Mouse (Mus musculus) forebrain, embryonic 12.5 days (tissue): ENCODE data around the gene Itm2c. TPM values are rescaled to one million over a fixed set of nuclear protein-coding genes. Genes with fewer than 3 reads are reported as not detected.

Experiments
- ATAC-seq: fragments of 200-750 bp; cut with Nextera tagmentation; 2 replicates; pipeline ENCODE4 v1.8.0; 2017; ENCODE audit warnings: moderate TSS enrichment; ENCODE audit not compliant: low FRiP score
- H3K27ac ChIP-seq: fragments of 300-500 bp; sonication (generic); 2 replicates; pipeline ENCODE4 v1.5.1; 2016; ENCODE audit warnings: mild to moderate bottlenecking
- H3K27me3 ChIP-seq: fragments of 300-500 bp; sonication (generic); 2 replicates; pipeline ENCODE4 v1.6.1; 2016; ENCODE audit warnings: mild to moderate bottlenecking
- H3K36me3 ChIP-seq: fragments of 300-500 bp; sonication (generic); replicated peaks from 2 replicates; pipeline ENCODE4 v1.6.1; 2016; ENCODE audit warnings: mild to moderate bottlenecking
- H3K4me1 ChIP-seq: fragments of 300-500 bp; sonication (generic); 2 replicates; pipeline ENCODE4 v1.6.1; 2016
- H3K4me2 ChIP-seq: fragments of 300-500 bp; sonication (generic); 2 replicates; pipeline ENCODE4 v1.6.1; 2016; ENCODE audit warnings: mild to moderate bottlenecking, moderate library complexity
- H3K4me3 ChIP-seq: fragments of 300-500 bp; sonication (generic); replicated peaks from 2 replicates; pipeline ENCODE4 v1.5.1; 2016; ENCODE audit warnings: mild to moderate bottlenecking
- H3K9ac ChIP-seq: fragments of 300-500 bp; sonication (generic); 2 replicates; pipeline ENCODE4 v1.6.1; 2016; ENCODE audit warnings: mild to moderate bottlenecking
- H3K9me3 ChIP-seq: fragments of 300-500 bp; sonication (generic); 2 replicates; pipeline ENCODE4 v1.6.1; 2016
- WGBS: fragments of 180-500 bp; shearing (Covaris S2); methylation state at CpG from one replicate; pipeline ENCODE4 v1.1.7; 2016; 5-methylcytosine and 5-hydroxymethylcytosine counted together
- polyA plus RNA-seq: library from polyadenylated mRNA; unstranded; fragments of >200 nt; fragmentation: Nextera tagmentation; extraction: Ambion mirVana; gene quantifications from 2 replicates; pipeline ENCODE4 v1.2.1, GENCODE M21; 2016

The Itm2c gene
- polyA plus RNA-seq, 1 experiment from 2014 or later: 116 TPM

DNA sequence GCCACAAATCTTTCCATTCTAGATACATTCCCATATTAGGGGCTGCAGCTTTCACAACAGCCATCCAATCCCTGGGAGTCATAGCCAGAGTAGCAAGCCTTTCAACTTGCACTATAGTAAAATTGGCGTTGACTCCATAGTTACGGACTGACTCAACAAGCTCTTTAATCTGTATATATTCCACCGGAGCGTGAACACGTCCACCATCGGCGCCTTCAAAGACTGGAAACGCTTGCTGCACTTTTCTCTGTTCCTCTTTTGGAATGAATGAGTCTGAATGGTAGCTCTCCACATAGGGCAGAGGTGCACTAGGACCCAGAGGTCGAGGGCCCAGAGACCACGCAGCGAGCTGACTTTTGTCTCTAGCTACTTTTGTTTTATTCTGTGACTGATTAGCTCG is 12.1 kb upstream of the Itm2c start:
- no peak overlapping the region for H3K9ac ChIP-seq
- no peaks in the 10 kb centered on the region for H3K27me3 ChIP-seq
- WGBS: 93% methylated on average over 12 of the region's 12 CpGs
- H3K4me3 ChIP-seq: no peak overlapping the region
- no peaks in the 10 kb centered on the region for H3K4me1 ChIP-seq
- H3K27ac ChIP-seq: no peak overlapping the region
- peaks cover 23% of the 10 kb centered on the region for H3K9me3 ChIP-seq
- H3K36me3 ChIP-seq: no peaks in the 10 kb centered on the region
- ATAC-seq: no peak
- H3K4me2 ChIP-seq: no peak overlapping the region

DNA sequence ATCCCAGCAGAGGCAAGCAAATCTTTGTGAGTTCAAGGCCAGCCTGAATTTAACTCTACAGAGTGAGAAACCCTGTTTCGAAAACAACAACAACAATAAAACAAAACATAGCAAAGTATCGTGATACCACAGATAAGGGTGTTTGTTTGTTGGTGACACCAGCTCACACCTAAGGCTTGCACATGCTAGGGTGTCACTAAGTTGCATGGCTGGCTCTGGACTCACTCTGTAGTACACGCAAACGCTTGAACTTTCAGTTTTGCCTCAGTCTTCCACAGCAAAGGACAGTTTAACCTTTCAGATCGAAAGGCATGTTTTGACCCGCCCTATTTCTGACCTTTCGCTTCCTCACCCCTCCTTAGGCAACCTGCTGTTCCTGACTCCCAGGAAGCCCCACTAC is 6.9 kb upstream of the Itm2c start:
- Histone ChIP-seq H3K9ac (no peak overlapping the region), H3K9me3 (peaks cover 5% of the 10 kb centered on the region; the same call in 1 of the 2 replicates), H3K36me3 (no peaks in the 10 kb centered on the region), H3K27me3 (no peaks in the 10 kb centered on the region), H3K4me3 (no peak overlapping the region), H3K4me2 (no peak overlapping the region), H3K4me1 (no peaks in the 10 kb centered on the region), H3K27ac (no peak overlapping the region)
- 87% methylated on average over 7 of the region's 7 CpGs for WGBS
- no peak for ATAC-seq

- Histone ChIP-seq H3K4me2 (peak overlapping the region; percentile 82), H3K27ac (peak overlapping the region; percentile 89), H3K9me3 (no peaks in the 10 kb centered on the region), H3K36me3 (no peaks in the 10 kb centered on the region), H3K4me1 (peaks cover 49% of the 10 kb centered on the region), H3K9ac (peak overlapping the region; percentile 81), H3K27me3 (no peaks in the 10 kb centered on the region), H3K4me3 (peak overlapping the region; percentile 74)
- 1% methylated on average over 30 of the region's 30 CpGs for WGBS
- ATAC-seq: peak; percentile 57
These were observed 773 bp downstream of the Itm2c start for GRCm38 (mm10) chr1:85894748-85895360.

DNA sequence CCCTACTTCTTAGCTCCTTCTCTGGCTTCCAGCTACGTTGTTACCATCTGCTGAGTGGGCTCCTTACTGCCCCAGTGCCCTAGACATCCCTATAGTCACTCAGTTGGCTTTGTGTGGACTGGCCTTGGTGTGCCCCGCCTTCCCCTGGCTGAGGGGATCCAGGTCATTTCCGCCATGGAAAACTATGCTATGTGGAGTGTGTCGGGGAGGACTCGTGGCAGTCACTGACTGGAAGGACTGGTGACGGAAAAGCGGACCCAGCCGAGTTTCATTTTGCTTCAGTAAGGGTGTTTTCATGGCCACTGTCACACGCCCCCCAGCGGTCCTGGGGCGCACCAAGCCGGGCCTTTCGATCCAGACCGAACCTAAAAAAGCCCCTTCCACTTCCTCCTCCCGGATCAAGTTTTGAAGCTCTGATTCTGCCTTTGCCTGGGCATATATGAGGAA is 1.3 kb downstream of the Itm2c start:
- Histone ChIP-seq H3K4me3 (peak overlapping the region; percentile 74), H3K27ac (peak overlapping the region; percentile 89), H3K9me3 (no peaks in the 10 kb centered on the region), H3K9ac (peak overlapping the region; percentile 81), H3K36me3 (no peaks in the 10 kb centered on the region), H3K4me1 (peaks cover 55% of the 10 kb centered on the region), H3K4me2 (peak overlapping the region; percentile 82), H3K27me3 (no peaks in the 10 kb centered on the region)
- WGBS: 4% methylated on average over 15 of the region's 15 CpGs
- ATAC-seq: peak; percentile 57

DNA sequence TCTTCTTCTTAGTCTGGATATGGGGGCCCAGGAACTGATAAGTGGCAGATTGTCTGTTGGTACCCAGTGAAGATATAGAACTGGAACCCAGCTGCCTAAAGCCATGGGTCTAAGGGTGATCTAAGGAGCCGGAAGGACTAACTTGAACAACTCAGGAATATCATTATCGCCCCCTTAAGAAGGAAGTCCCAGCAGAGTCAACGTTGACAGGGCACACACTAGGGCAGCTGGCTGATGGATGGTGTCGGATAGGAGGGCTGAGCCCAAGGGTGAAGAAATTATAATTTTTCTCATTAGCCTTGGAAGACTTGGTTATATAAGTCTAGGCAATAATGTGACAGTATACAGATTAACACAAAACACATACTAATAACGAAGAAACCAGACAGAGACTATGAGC is 2.0 kb downstream of the Itm2c start:
- no peak for ATAC-seq
- H3K36me3 ChIP-seq: no peaks in the 10 kb centered on the region
- no peaks in the 10 kb centered on the region for H3K9me3 ChIP-seq
- peak overlapping the region; percentile 74 for H3K4me3 ChIP-seq
- H3K27ac ChIP-seq: no peak overlapping the region
- 72% methylated on average over 5 of the region's 5 CpGs for WGBS
- no peaks in the 10 kb centered on the region for H3K27me3 ChIP-seq
- no peak overlapping the region; the same call in 1 of the 2 replicates for H3K9ac ChIP-seq
- H3K4me2 ChIP-seq: peak overlapping the region; percentile 82
- peaks cover 62% of the 10 kb centered on the region for H3K4me1 ChIP-seq

GRCm38 (mm10) chr1:85896781-85897700 is 3.0 kb downstream of the Itm2c start:
- 72% methylated on average over 12 of the region's 12 CpGs for WGBS
- peak overlapping the region; percentile 79 for H3K27ac ChIP-seq

GRCm38 (mm10) chr1:85897901-85898760 is 4.0 kb downstream of the Itm2c start:
- Histone ChIP-seq H3K9me3 (no peaks in the 10 kb centered on the region), H3K4me1 (peaks cover 80% of the 10 kb centered on the region), H3K9ac (peak overlapping the region; percentile 33), H3K4me3 (no peak overlapping the region), H3K4me2 (peak overlapping the region; percentile 82), H3K27ac (peak overlapping the region; percentile 79), H3K36me3 (peaks cover 2% of the 10 kb centered on the region), H3K27me3 (no peaks in the 10 kb centered on the region)
- no peak for ATAC-seq
- WGBS: 31% methylated on average over 8 of the region's 8 CpGs

More at GRCm38 (mm10) chr1:85896781-85897700, 3.0 kb downstream of the Itm2c start:
- H3K36me3 ChIP-seq: no peaks in the 10 kb centered on the region
- peaks cover 71% of the 10 kb centered on the region for H3K4me1 ChIP-seq
- H3K9ac ChIP-seq: 0 out of 2 replicates have a peak overlapping the region, but pooled peaks have one; percentile 12
- ATAC-seq: no peak
- no peaks in the 10 kb centered on the region for H3K27me3 ChIP-seq
- no peak overlapping the region for H3K4me3 ChIP-seq
- H3K4me2 ChIP-seq: peak overlapping the region; percentile 82
- H3K9me3 ChIP-seq: no peaks in the 10 kb centered on the region

- Histone ChIP-seq H3K27ac (peak overlapping the region; percentile 79), H3K27me3 (no peaks in the 10 kb centered on the region), H3K4me2 (peak overlapping the region; percentile 82), H3K4me1 (peaks cover 78% of the 10 kb centered on the region), H3K9ac (peak overlapping the region; percentile 33; the same call in 1 of the 2 replicates), H3K9me3 (no peaks in the 10 kb centered on the region), H3K36me3 (peaks cover 10% of the 10 kb centered on the region), H3K4me3 (no peak overlapping the region)
- no peak for ATAC-seq
- 17% methylated on average over 12 of the region's 12 CpGs for WGBS
These were observed 4.8 kb downstream of the Itm2c start for GRCm38 (mm10) chr1:85898761-85899387.

GRCm38 (mm10) chr1:85899388-85899761 is 5.3 kb downstream of the Itm2c start:
- peak overlapping the region; percentile 82 for H3K4me2 ChIP-seq
- H3K27me3 ChIP-seq: no peaks in the 10 kb centered on the region
- peaks cover 76% of the 10 kb centered on the region for H3K4me1 ChIP-seq
- H3K9me3 ChIP-seq: no peaks in the 10 kb centered on the region
- H3K27ac ChIP-seq: peak overlapping the region; percentile 79
- no peak overlapping the region for H3K4me3 ChIP-seq
- ATAC-seq: no peak
- peaks cover 14% of the 10 kb centered on the region for H3K36me3 ChIP-seq
- 0 out of 2 replicates have a peak overlapping the region, but pooled peaks have one; percentile 0 for H3K9ac ChIP-seq

DNA sequence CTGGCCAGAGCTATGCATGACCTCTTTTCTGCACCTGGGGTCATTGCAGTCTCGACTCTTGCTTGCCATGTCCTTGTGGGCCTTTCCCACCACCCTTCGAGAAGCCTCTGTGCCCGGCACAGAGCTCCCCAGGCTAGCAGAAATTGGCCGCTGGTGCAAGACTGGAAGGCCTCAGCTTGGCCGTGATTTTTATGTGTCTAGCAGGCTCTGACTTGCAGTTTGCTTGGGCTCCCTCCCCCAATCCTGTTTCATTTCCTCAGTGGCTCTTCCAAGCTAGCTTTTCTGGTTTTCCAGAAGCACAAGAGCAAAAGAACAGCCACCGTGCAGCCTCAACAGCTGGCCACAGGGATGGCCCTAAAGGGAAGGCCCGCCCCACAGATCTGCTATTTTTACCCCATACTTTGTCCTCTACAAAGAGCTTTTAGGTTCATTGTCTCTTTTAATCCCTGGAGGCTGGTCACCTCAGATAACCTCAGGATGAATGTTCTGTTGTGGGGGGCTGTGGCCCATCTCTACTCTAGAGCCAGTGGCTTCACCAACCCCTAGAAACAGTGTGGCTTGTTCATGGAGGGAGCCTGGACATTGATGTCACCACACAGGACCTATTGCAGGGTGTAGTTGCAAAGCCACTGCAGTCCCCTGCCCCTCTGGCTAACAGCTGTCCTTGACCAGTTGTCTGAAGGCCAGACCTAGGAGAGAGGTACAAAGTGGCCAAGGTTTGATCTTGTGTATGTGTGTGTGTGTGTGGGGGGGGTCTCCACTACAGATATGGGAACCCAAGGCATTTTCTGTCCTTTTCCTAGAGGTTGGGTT is 6.6 kb downstream of the Itm2c start:
- Histone ChIP-seq H3K27me3 (no peaks in the 10 kb centered on the region), H3K9ac (no peak overlapping the region), H3K36me3 (peaks cover 27% of the 10 kb centered on the region), H3K4me1 (peaks cover 71% of the 10 kb centered on the region), H3K4me2 (no peak overlapping the region), H3K9me3 (no peaks in the 10 kb centered on the region), H3K4me3 (no peak overlapping the region), H3K27ac (no peak overlapping the region)
- no peak for ATAC-seq
- 69% methylated on average over 7 of the region's 7 CpGs for WGBS

GRCm38 (mm10) chr1:85901516-85902107 is 7.5 kb downstream of the Itm2c start:
- Histone ChIP-seq H3K36me3 (peaks cover 36% of the 10 kb centered on the region), H3K9me3 (no peaks in the 10 kb centered on the region), H3K4me2 (no peak overlapping the region), H3K4me3 (no peak overlapping the region), H3K27me3 (no peaks in the 10 kb centered on the region), H3K4me1 (peaks cover 62% of the 10 kb centered on the region), H3K27ac (peak overlapping the region; percentile 80), H3K9ac (no peak overlapping the region)
- 60% methylated on average over 3 of the region's 3 CpGs for WGBS
- ATAC-seq: peak; percentile 37
